Mouse (Mus musculus) frontal cortex, postnatal 36 days (tissue): ENCODE measurements around the gene Grm7.

Experiments
- DNase-seq, 2 experiments: peaks; one replicate each; pipeline ENCODE4 v3.0.0; 2022; ENCODE audit warnings: low spot score in 2 of 2

The Grm7 gene

DNA sequence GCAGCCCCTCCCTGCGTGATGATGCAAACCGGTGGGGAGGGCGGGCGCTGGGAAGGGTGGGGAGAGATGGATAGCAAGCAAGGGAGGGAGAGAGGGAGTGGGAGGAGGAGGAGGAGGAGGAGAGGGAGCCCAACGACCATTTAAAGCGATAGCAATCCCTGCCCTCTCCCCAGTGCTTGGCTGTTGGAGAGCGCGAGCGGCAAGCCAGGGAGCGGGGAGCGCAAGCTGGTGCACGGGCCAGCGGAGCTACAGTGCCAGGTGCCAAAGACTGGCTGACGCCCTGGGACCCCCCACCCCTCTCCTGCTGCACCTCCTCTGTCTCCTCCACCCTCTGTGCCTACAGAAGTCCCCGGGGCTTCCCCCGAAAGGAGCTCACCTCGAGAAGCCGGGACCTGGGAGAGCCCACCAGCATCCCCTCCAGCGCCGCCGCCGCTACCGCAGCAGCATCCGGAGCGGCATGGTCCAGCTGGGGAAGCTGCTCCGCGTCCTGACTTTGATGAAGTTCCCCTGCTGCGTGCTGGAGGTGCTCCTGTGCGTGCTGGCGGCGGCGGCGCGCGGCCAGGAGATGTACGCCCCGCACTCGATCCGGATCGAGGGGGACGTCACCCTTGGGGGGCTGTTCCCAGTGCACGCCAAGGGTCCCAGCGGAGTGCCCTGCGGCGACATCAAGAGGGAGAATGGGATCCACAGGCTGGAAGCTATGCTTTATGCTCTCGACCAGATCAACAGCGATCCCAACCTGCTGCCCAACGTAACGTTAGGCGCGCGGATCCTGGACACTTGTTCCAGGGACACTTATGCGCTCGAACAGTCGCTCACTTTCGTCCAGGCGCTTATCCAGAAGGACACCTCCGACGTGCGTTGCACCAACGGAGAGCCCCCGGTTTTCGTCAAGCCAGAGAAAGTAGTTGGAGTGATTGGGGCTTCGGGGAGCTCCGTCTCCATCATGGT, at the start of gene Grm7:
Gene Grm7 (plus strand): TSS at position 171 of the 951 bp plus-strand sequence.
- peak; percentile 68 to 70 for DNase-seq

DNA sequence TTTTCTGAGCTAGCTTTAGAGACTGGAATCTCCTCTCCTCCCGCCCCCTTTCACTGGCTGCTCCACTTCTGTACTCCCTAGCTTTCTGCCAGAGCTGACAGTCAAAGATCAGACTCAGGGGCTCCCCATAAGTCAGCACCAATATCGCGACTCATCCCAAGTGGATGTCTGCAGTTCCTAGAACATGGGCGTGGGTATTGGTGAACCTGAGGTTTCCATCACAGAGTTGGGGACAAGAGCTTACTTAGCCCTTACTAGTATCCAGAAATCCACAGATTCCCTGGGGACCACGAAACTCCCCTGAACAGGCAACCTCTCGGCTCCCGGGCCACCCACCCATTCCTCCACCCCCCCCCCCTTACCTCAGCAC, 355 bp upstream of the Grm7 start:
- DNase-seq = peak; percentile 30 to 44

DNA sequence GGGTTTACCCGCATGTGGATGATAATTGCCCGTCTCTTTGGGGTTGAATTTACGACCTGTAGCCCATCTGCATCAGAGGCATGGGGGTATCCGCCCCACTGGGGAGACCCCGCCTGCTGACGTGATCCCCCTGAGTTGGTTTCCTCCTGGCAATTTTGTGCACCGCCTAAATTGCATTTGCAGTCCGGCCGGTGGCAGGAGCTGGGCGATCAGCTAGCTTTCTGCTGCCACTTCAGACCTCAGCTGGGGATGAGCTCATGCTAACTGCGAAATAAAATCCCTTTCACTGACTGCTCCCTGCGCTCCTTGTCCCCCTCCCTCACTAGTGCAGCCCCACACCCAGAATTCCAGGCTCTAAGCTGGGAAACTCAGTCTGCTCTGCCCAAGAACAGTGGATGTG, 1.5 kb downstream of the Grm7 start:
- DNase-seq = peak; percentile 45 to 49

DNA sequence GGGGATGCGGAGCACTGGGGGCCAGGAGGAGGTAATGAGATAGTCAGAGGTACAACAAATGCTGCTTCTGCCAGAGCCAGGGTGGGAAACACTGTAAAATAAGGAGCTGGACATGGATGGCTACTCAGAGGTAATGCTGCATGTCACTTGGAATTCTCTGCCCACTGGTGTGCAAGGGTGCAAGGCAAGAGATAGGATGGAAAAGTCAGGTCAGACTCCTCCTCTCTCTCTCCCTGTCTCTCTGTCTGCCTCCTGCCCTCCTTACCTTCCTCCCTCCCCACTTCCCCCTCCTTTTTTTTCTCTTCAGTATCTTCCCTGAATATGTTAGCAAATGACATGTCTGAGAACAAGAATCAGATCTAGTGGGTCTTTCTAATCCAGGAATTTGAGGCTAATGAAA, 3.8 kb downstream of the Grm7 start:
- peak; percentile 26 to 28 for DNase-seq

DNA sequence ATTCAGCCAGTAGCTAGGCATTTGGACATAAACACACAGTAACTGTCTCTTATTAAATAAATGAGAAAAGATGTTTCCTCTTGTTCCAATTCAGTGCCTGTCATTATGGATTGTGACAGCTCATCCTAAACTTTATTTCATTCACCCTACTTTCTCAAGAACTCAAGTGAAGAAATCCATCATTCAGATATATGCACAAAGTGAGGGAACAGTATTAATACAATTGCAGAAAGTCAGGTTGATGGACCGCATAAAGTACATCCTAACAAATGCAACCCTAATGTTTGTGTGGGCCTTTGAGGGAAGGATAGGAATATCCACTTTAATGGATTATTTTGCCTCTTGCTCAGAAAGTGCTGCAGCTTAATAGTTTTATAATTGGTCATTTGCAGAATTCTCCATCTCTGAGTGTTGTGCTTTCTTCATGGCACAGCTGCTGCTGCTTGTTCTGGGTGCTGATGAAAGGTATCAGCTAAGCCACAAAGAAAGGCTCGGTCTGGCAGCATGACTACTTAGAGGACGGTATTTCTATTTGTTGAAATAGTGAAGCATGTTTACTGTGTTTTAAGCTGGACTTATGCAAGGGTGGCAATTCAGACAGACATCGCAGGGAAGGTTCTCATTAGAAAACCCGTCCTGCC, 8.1 kb downstream of the Grm7 start:
- no peak for DNase-seq

DNA sequence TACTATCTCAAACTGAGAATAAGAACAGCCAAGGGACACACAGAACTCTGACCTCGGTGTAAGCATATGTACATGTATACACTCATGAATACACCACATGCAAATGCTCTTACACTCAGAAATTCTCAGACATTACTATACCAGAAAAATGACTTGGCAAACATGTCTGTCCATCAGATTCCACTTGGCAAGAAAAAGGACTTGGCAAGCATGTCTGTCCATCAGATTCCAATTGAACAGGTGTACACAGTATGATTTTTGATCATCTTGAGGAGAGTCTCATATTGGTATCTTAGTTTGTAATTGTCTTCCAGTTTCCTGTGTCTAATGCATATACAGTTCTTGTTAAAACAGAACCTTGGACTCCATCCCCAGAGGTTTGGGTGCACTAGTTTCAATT, 19.1 kb downstream of the Grm7 start:
- no peak for DNase-seq

DNA sequence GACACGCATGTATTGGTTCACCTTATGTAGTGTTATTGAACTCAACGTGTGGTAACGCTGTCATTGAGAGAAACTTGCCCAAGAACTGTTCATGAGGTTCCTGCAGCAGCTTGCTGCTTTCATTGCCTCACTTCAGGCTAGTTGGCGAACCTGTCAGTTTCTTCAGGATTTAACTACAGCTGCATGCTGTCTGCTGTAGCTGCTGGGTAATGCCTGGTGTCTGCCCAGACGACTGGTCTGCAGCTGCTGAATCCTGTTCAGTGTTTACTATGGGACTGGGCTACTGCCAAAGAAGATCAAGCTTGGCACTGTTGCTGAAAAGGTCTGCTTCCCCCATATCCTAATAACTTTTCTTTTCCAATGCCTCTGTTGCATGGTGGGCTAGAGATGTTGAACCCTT, 23.1 kb downstream of the Grm7 start:
- no peak for DNase-seq

DNA sequence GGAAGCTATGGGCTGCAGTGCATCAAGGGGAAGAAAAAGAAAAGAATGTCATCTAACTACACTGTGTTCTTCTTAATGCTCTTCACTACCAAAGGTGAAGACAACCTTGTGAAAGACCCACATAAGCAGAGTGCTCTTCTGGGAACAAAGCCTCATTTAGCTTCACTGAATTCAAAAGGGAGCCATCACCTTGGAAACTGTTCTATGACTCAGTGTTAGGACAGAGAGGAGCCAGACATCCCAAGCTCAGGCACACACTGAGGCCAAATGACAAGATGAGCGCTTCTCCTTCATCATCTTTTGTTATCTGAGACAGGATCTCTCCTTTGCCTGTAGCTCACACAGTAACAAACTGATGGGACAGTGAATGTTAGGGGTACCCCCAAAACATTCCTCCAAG, 45.6 kb downstream of the Grm7 start:
- no peak for DNase-seq

DNA sequence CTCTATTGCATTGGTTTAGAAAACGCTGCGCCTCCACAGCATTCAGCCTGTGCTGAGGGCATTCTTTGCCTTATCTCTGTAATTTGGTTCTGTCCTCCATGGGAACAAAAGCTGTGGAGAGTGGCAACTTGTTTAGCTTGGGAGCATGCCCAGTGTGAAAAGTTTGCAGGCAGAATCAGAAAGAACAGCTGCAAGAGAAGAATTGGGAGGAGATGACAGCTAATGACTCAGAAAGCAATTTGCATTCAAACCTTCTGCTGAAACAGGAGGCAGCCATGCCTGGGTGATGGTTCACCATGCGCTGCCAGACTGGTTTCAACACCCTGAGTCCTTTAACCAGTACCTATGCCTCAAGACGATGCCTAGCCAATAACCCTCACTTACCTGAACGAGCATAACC, 64.4 kb downstream of the Grm7 start:
- DNase-seq = peak; percentile 20 to 28

DNA sequence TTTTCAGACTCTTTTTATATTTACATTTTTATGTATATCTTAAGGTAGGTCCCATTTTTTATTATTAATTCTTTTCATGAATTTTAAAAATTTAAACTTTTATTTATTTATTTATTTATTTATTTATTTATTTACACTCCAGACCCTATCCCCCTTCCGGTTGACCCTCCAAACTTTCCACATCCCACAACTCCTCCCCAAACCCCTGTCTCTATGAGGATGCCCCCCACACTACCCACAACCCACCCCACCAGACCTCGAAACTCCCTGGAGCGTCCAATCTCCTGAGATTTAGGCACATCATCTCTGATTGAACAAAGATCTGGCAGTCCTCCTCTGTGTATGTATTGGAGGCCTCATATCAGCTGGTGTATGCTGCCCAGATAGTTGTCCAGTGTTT, 69.6 kb downstream of the Grm7 start:
- no peak for DNase-seq

DNA sequence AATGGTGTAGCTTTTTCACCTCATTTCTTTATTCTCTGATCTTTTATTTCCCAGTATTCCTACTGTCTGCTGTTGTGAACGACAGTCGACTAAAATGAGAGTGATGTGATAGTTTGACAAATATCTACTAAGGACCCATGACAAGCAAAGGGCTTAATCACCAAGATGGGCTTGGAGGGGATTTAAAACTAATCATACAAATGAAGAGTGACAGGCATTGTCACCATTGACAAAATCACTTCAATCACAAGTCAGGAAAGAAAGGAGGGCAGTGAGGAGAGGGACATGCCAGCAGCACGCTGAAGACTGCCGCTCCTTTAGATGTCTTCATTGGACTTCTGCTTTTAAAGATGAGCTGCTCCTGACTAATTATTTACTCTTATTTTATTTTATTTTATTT, 78.0 kb downstream of the Grm7 start:
- DNase-seq = no peak

DNA sequence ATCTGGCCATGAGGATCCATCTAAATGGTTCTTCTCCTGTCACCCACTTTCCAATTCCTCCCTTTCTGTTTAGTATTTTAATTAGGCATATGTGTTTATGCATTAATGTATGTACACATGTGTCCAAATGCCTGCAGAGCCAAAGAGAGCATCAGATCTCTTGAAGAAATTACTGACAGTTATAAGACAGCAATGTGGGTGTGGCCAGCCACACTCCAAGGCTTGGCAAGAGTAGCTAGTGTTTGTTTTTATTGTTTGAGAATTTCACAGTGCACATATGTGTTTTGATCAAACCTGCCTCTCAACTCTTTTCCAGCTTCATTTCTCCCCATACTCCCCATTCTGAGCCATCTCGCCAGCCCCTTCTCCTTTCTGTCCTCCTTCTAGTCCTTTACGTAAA, 88.5 kb downstream of the Grm7 start:
- no peak for DNase-seq

DNA sequence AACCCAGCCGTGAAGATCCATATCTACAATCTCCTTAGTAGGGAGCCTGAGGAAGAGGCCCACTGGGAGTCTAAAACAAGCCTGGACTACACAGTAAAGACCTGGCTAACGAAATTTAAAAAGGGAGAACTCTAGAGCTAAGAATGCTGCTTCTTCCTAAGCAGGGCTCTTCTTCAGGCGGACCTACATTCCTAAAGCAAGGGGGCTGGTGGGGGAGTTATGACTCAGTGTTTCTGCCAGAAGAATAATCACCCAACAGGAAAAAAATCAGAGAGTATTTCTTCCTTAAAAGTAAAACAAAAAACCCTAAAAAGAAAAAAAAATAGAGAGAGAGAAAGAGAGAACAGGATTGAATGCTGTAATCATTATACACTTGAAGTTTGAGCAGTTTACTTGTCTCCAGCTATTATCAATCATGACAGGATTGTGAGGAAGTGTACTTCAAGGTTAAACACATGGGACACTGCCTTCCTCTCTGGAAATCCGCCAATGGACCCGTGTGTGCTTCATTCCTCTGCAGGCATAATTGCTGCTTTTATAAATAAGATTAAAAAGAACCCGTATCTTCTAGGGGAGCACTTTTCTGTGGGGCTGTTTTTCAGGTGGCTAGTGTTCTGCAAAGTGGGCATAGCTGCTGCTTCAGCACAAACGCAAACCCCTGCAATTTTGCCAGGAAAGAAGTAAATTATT, 98.7 kb downstream of the Grm7 start:
- no peak for DNase-seq

DNA sequence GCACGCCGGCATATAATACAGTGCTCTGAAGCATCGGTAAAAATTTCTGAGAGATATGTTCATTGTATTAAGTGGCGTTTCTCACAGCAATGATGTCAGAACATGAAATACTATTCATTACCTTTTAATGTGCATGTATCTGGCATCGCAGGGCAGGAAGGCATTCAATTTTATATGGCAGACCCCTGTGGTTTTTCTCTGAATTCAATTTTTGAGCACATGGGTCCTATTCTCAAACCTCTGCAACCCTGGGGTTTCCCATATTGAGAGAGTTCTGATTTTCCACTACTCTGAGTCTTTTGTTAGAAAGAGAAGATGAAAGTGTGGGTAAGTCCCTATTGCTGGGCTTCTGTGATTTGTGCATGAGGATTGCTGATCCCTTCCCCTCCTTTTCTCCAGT, 110.5 kb downstream of the Grm7 start:
- no peak for DNase-seq

DNA sequence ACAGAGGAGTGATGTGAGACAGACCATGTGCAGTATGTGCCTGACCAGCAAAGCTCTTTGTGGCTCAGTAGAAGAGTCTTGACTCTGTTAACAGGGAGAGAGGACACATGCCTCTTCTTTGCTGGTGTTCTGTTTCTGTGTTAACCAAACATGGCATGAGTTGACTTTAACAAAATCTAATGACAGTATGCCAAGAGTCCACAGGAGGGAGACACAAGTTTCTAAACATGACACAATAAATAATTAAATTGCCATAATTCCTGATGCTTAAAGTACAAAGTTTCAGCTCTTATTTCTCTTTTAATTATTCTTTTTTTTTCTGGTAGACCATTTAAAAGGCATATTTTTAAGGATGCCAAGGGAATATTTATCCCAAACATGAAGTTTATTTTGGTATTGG, 124.2 kb downstream of the Grm7 start:
- DNase-seq = no peak

DNA sequence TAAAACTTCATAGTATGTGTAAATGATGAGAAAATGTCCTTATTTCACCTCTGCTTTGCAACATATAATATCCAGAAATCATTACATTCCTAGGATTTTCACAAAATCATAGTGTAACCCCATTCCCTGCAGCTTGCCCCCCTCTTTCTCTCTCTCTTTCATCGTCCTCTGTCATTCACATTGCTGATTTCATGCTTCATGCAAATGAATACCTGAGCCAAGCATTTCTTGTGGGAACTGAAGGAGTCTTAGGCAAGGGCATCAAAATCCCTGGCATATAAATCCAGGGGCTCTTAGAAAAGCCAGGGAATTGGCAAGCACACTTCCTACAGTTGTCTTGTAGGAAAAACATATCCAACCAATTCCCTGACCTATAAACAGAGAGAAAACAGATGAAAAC, 127.3 kb downstream of the Grm7 start:
- no peak for DNase-seq

DNA sequence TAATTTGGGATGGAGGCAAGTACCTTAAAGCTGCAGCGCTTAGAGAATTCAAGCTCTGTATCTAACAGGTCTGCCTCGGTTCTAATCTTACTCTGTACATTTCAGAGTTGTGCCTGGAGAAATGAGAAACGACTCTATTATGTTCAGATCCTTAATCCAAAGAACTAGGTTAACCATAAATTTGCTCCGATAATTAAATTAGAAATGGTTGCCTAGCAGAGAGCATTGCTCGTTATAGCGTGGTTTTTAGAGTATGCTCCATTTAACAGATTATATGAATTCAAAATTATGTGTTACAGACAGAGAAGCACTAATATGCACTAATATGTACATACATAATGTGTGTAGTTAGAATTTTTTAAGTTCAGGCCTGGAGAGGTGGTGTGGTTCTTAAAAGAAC, 130.7 kb downstream of the Grm7 start:
- no peak for DNase-seq

DNA sequence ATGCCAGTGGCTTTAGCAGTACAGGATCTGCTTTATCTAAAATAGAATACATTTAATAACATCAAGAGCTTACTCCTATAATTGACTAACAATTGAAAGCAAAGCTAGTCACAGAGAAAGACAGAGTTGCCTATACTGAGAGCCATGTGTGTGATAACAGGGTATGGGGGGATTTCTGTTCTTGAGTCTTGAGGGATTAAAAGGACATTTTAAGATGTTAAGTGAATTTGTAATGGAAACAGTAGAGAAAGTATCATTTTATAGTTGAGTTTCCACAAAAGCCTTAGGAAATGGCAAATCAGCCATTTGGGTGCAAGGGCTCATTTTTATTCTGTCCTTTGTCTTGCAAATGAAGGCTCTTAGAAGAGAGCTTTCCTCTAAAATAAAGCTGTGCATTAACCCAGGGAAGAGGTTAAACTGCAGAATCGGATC, 140.1 kb downstream of the Grm7 start:
- DNase-seq = no peak

DNA sequence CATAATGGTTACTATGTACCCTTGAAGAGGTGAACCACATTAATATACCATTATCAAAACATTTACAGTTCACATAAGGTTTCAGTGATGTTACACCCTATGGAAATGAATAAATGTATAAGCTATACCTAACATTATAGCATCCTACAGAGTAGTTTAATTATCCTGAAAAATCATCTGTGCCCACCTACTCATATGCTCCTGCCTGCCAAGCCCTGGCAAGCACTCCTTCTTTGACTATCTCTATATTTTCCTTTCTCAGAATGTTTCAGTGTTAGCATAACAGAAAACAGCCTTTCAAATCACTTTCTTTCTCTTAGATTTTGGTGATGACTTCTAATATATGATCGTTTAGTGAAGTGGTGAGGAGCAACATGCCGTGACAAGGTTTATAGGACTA, 147.3 kb downstream of the Grm7 start:
- DNase-seq = peak in 1 of 2 experiments; percentile 33

DNA sequence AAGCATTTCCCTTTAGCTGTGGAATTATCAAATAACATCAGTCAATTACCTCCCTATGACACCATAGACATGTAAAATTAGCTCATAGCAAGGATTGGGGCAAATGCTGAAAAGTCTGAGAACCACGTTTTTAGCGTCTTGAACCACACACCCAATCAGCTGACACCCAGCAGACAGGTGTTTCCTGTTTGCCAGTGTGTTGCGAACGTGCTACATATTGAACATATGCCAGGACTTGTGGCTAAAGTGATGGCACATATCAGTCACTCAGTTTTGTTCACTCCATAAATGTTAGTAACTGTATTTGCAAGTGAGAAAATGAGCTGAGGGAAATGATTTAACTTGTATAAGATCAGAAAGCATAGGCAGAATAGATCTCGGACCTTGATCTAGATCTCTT, 162.1 kb downstream of the Grm7 start:
- no peak for DNase-seq

DNA sequence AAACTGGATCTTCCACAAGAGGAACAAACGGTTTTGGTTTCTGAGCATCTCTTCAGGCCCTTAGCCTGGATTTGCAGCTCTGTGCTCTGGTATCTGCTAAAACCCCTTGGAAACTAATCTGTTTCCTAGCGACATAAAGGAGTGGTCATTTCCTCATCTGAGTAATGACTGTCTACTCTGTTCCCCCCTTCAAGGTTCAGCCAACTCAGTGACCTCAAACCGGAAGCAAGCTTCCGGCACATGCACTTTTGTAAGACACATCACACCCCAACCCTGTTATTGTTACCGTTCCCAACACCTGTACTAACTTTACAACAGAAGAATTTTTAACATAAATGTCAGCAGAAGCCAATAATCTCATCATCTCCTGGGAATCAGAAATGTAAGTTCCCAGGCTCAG, 166.8 kb downstream of the Grm7 start:
- DNase-seq = no peak

DNA sequence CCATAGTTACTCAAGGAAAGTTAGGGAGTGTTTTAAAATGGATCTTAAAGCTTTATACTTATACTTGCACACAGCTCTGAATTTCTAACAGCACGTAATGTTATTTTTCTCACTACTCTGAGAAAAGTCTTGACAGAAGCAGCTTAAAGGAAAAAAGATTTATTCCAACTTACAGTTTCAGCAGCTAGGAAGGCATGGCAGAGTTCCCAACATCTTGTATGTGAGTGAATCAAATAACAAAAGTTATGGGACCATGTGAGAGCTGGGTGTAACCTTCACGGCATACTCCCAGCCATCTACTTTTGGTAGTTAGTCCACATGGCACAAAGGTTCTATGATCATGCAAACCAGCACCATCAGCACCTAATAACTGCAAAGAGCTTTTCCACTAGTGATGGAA, 172.9 kb downstream of the Grm7 start:
- DNase-seq = peak in 1 of 2 experiments; percentile 44

DNA sequence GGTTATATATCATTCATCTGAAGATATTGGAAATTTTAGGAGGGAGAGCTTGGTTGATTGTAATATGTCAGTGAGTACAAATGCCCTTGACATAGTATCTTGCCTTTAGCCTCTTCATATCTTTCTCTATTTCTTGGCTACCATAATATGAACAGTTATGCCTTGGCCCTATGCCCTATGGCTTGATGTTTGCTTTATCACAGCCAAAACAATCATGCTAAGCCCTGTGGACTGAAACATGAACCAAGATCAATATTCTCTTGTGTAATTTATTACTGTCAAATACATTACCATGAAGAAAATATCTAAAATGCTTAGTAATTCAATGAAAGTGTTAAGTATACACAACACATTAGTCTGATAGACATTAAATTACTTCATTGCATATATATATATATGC, 222.9 kb downstream of the Grm7 start:
- DNase-seq = no peak
